Mouse (Mus musculus) midbrain, embryonic 11.5 days (tissue): Measurements from ENCODE around the gene Tesc. TPM values are rescaled to one million over a fixed set of nuclear protein-coding genes. Genes with fewer than 3 reads are reported as not detected.

ENCODE experiments used
- ATAC-seq: fragments of 200-750 bp; cut with Nextera tagmentation; 2 replicates; pipeline ENCODE4 v1.8.0; 2017; ENCODE audit warnings: moderate TSS enrichment, moderate library complexity; ENCODE audit not compliant: low FRiP score
- DNase-seq: peaks from one replicate; pipeline ENCODE4 v3.0.0; 2015; ENCODE audit warnings: low spot score; ENCODE audit errors: missing footprints
- H3K27ac ChIP-seq: fragments of 300-500 bp; sonication (generic); 2 replicates; pipeline ENCODE4 v1.5.1; 2014; ENCODE audit warnings: low read depth, low read length
- H3K27me3 ChIP-seq: fragments of 300-500 bp; sonication (generic); 2 replicates; pipeline ENCODE4 v1.6.1; 2014; ENCODE audit warnings: mild to moderate bottlenecking, low read length, moderate library complexity, mixed read lengths; ENCODE audit not compliant: control insufficient read depth, insufficient read depth
- H3K36me3 ChIP-seq: fragments of 300-500 bp; sonication (generic); 2 replicates; pipeline ENCODE4 v1.6.1; 2014; ENCODE audit warnings: mild to moderate bottlenecking, low read length, moderate library complexity, mixed read lengths; ENCODE audit not compliant: control insufficient read depth, insufficient read depth
- H3K4me1 ChIP-seq: fragments of 300-500 bp; sonication (generic); 2 replicates; pipeline ENCODE4 v1.6.1; 2014; ENCODE audit warnings: low read length; ENCODE audit not compliant: control insufficient read depth, insufficient read depth
- H3K4me2 ChIP-seq: fragments of 300-500 bp; sonication (generic); 2 replicates; pipeline ENCODE4 v1.6.1; 2014; ENCODE audit warnings: mild to moderate bottlenecking, moderate library complexity
- H3K4me3 ChIP-seq: fragments of 300-500 bp; sonication (generic); 2 replicates; pipeline ENCODE4 v1.5.1; 2014; ENCODE audit warnings: low read depth, low read length
- H3K9ac ChIP-seq: fragments of 300-500 bp; sonication (generic); 2 replicates; pipeline ENCODE4 v1.6.1; 2014; ENCODE audit warnings: low read length
- H3K9me3 ChIP-seq: fragments of 300-500 bp; sonication (generic); 2 replicates; pipeline ENCODE4 v1.6.1; 2016; ENCODE audit warnings: low read length; ENCODE audit not compliant: control insufficient read depth
- WGBS: fragments of 180-500 bp; shearing (Covaris S2); extraction: QIAGEN DNeasy Blood & Tissue Kit; methylation state at CpG from one replicate; pipeline ENCODE4 v1.1.7; 2014; 5-methylcytosine and 5-hydroxymethylcytosine counted together
- polyA plus RNA-seq: library from polyadenylated mRNA; unstranded; fragments of >200 nt; fragmentation: Nextera tagmentation; extraction: Ambion mirVana; gene quantifications from 2 replicates; pipeline ENCODE4 v1.2.1, GENCODE M21; 2014

The Tesc gene
- polyA plus RNA-seq, 1 experiment from 2014 or later, result 1.2 TPM

DNA sequence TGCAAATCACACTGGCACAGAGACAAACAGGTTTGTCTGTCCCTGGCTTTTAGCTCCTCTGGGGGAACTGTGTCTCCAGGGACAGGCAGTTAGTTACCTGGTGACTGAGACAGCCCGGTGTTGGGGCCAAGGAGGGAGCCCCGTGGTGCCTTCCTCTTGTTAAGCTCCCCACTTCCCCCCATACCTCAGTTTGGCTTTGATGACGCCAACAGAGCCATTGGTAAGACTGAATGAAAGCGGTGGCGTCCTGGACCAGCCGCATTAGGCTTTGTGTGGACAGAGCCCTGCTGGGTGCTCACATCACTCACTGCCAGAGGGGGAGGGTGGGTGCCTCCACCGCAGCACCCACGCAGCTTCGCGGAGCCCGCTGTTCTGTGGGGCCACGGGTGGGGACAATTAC is 1.7 kb upstream of the Tesc start:
- H3K27ac ChIP-seq, result no peak overlapping the region
- H3K4me1 ChIP-seq, result peaks cover 19% of the 10 kb centered on the region
- no peaks in the 10 kb centered on the region for H3K9me3 ChIP-seq
- ATAC-seq, result no peak
- no peak overlapping the region for H3K4me3 ChIP-seq
- peak; percentile 86 for DNase-seq
- H3K4me2 ChIP-seq, result no peak overlapping the region
- H3K27me3 ChIP-seq, result peaks cover 51% of the 10 kb centered on the region
- WGBS, result 4% methylated on average over 12 of the region's 12 CpGs
- no peaks in the 10 kb centered on the region for H3K36me3 ChIP-seq
- no peak overlapping the region for H3K9ac ChIP-seq

DNA sequence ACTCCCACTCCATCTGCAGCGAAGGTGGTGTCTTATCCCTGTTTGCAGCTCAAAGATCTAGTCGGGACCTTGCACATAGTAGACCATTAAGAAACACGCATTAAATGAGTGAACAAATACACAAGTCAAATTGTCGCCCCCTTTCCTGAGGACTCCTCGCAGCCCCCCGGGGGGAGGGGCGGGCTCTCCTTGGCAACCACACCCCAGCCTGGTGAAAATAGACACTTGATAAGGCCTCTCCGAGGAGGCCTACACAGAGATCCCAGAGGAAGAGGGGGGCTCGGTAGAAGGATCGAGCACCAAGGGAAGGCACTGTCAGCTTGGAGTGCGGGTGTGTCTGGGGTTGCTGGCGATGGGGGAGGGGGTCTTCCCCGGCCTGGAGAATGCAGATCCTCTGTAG is 1.2 kb upstream of the Tesc start:
- DNase-seq (peak; percentile 89), ATAC-seq (no peak)
- H3K4me1 ChIP-seq, result peaks cover 19% of the 10 kb centered on the region
- H3K4me2 ChIP-seq, result no peak overlapping the region
- H3K9me3 ChIP-seq, result no peaks in the 10 kb centered on the region
- no peak overlapping the region for H3K9ac ChIP-seq
- H3K36me3 ChIP-seq, result no peaks in the 10 kb centered on the region
- 1% methylated on average over 13 of the region's 13 CpGs for WGBS
- H3K27me3 ChIP-seq, result peaks cover 51% of the 10 kb centered on the region
- H3K4me3 ChIP-seq, result no peak overlapping the region
- H3K27ac ChIP-seq, result no peak overlapping the region

DNA sequence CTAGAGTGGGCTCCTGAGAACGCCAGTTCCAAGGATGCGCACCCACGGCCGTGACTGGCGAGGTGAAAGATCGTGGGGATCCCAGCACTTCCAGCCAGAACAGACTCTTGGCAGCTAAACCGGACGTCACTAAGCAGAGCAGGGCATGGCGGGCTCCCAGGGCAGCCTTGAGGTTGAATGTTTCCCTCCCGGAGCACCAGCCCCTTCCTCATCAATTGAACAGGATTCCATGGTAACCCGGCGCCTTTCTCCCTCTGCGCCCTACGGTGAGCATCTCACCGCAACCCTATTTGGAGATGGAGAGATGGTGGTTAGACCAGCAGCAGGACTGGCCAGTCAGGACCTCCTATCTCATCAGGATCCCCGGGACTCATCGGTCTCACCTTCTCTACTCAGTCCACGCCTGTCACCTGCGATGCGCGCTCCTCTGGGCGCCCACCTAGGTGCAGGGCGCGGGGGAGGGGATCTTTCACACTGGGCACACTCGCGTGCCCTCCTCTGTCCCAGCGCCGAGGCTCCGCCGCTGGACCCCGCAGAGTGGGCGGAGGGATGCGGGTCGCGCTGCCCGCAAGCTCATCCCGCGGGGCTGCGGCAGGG is 344 bp upstream of the Tesc start:
- H3K4me3 ChIP-seq, result peak overlapping the region; percentile 58
- H3K9me3 ChIP-seq, result no peaks in the 10 kb centered on the region
- H3K36me3 ChIP-seq, result no peaks in the 10 kb centered on the region
- H3K27me3 ChIP-seq, result peaks cover 51% of the 10 kb centered on the region
- no peak overlapping the region for H3K27ac ChIP-seq
- H3K4me2 ChIP-seq, result peak overlapping the region; percentile 97
- DNase-seq, result peak; percentile 93
- H3K9ac ChIP-seq, result peak overlapping the region; percentile 44; the same call in 1 of the 2 replicates
- peak; percentile 22; the same call in 1 of the 2 replicates for ATAC-seq
- H3K4me1 ChIP-seq, result peaks cover 19% of the 10 kb centered on the region
- WGBS, result under 1% methylated on average over 37 of the region's 39 CpGs

DNA sequence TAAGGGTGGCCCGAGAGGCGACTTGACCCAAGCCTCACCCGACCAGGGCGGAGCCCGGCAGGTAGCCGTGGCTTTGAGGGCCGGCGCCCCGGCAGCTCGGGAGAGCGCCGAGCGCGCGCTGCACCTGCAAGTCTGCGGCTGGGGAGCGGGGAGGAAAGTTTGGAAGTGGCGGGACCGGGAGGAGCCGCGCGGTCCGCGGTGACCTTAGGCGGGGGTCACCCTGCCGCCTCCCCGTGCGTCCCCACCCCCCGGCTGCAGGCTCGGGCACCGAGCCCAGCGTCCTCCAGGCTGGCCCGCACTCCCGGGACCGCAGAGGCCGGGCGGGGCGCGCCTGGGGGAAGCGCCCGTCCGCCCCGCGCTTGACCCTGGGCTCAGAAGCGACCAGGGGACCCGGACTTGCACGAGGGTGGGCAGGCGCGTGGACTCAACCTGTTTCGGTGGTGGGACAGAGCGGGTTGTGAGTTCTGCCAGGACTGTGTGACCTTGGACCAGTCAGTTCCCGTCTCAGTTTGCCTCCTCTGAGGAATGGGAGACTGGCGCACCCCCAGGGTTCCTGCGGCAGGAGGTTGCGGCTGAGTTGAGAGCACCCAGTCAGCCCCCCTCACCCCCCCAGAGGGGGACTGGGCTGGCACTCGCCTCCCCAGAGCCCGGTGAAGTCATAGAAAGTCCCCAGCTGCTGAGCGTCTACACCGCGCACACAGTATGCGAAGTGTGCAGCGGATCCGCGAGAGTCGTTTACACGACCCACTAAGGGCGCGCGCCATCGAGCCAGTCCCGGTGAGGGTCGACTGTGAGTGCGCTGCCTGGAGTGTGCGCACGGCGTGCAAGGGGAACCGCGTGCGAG is 870 bp downstream of the Tesc start:
- peak; percentile 30; the same call in 1 of the 2 replicates for ATAC-seq
- Histone ChIP-seq H3K36me3 (no peaks in the 10 kb centered on the region), H3K9ac (peak overlapping the region; percentile 44; the same call in 1 of the 2 replicates), H3K27ac (no peak overlapping the region), H3K4me1 (peaks cover 19% of the 10 kb centered on the region), H3K27me3 (peaks cover 51% of the 10 kb centered on the region), H3K9me3 (no peaks in the 10 kb centered on the region), H3K4me2 (peak overlapping the region; percentile 97), H3K4me3 (peak overlapping the region; percentile 58)
- peak; percentile 89 for DNase-seq
- 2% methylated on average over 79 of the region's 79 CpGs for WGBS

DNA sequence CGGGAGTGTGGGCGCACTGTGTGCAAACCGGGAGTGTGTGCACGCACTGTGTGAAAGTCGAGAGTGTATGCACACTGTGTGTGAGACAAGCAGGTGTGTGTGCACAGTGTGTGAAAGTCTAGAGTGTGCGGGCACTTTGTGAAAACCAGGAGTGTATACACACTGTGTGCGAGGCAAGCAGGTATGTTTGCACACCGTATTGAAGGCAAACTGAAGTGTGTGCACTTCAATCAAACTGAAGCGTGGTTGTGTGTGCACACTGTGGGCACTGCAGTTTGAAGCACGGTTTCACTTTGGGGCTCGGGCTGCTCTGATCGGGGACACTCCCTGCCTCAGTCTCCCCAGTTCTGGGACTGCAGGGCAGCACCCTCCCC is 1.5 kb downstream of the Tesc start:
- ATAC-seq, result no peak; the same call in 1 of the 2 replicates
- 7% methylated on average over 12 of the region's 12 CpGs for WGBS
- peaks cover 19% of the 10 kb centered on the region for H3K4me1 ChIP-seq

DNA sequence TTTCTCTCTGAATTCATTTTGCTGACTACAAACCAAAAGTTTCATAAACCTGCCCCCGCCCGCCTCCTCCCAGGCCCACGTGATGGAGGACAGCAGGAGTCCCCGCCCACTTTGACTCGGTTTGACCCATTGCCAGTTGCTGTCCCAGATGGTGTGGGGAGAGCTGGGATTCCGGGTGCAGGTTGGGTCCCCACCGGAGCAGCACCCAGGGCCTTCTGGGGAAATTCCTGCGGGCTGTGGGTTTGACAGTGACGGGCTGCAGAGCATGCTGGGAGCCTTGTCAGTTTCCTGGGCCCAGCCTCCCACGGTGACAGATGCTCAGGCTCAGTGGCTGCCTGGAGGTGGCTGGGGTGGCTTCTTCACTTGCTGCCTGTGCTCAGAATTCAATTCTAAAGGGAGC is 1.9 kb downstream of the Tesc start:
- H3K4me3 ChIP-seq, result peak overlapping the region; percentile 58
- H3K36me3 ChIP-seq, result no peaks in the 10 kb centered on the region
- peaks cover 19% of the 10 kb centered on the region for H3K4me1 ChIP-seq
- H3K4me2 ChIP-seq, result peak overlapping the region; percentile 31; the same call in 1 of the 2 replicates
- peaks cover 51% of the 10 kb centered on the region for H3K27me3 ChIP-seq
- H3K27ac ChIP-seq, result no peak overlapping the region
- no peaks in the 10 kb centered on the region for H3K9me3 ChIP-seq
- WGBS, result 3% methylated on average over 10 of the region's 10 CpGs
- DNase-seq, result no peak
- peak; percentile 8; the same call in 1 of the 2 replicates for ATAC-seq
- no peak overlapping the region for H3K9ac ChIP-seq

More for the DNA sequence above, 1.5 kb downstream of the Tesc start:
- DNase-seq, result no peak
- no peaks in the 10 kb centered on the region for H3K9me3 ChIP-seq
- no peak overlapping the region for H3K27ac ChIP-seq
- H3K36me3 ChIP-seq, result no peaks in the 10 kb centered on the region
- no peak overlapping the region for H3K9ac ChIP-seq
- H3K4me2 ChIP-seq, result peak overlapping the region; percentile 31
- H3K4me3 ChIP-seq, result peak overlapping the region; percentile 58
- H3K27me3 ChIP-seq, result peaks cover 51% of the 10 kb centered on the region

DNA sequence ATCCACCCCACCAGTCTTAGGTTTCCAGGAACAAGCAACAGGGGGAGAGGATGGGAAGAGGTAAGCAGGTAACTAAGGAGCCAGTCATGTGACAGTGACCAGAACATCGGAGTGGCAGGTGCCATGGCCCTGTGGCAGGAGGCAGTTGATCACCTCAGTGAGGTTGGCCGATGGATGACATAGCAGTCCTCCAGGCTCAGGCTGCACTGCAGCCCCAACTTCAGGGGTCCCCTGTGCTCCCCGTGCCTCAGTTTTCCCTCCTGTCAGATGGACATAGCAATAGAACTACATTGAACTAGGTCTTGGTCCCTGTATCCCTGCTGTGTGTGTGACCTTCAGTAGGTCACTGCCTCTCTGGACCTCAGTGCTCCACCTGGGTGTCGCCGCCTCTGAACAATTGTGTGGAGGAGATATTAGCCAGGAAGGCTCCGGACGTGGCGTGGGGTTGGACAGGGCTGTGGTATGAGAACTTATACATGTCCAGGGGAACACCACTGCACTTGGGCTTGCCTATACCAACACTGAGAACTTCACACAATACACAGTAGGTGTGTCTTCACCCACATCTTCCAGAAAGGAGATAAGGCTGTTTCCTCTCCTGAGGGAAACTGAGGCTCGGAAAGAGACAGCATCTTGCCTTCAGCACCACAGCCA is 2.6 kb downstream of the Tesc start:
- H3K9ac ChIP-seq, result no peak overlapping the region
- 86% methylated on average over 9 of the region's 9 CpGs for WGBS
- DNase-seq, result no peak
- no peak overlapping the region for H3K4me2 ChIP-seq
- peaks cover 51% of the 10 kb centered on the region for H3K27me3 ChIP-seq
- no peak for ATAC-seq
- H3K4me3 ChIP-seq, result no peak overlapping the region
- no peak overlapping the region for H3K27ac ChIP-seq
- no peaks in the 10 kb centered on the region for H3K9me3 ChIP-seq
- H3K36me3 ChIP-seq, result no peaks in the 10 kb centered on the region
- peaks cover 19% of the 10 kb centered on the region for H3K4me1 ChIP-seq

DNA sequence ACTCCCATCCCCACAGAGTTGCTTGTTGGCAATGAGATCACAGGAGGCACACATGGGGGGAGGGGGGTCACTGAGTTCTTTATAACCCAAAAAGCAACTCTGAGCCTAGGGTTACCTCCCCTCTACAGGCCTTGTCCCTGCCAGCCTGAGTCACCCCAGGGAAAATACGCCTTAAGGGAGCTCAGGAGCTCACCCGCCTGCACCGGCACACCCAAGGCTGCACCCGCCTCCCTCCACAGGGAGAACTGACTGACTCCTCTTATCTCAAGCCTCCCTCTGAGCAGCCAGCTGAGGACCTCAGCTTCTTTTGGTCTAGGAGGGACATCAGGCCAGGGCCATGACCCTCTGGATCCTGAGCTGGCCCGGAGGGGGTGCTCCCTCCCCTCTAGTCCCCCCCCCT is 3.5 kb downstream of the Tesc start:
- DNase-seq (no peak), ATAC-seq (no peak)
- no peak overlapping the region for H3K27ac ChIP-seq
- peaks cover 44% of the 10 kb centered on the region for H3K27me3 ChIP-seq
- no peak overlapping the region for H3K4me2 ChIP-seq
- H3K36me3 ChIP-seq, result no peaks in the 10 kb centered on the region
- H3K9me3 ChIP-seq, result no peaks in the 10 kb centered on the region
- WGBS, result 39% methylated on average over 5 of the region's 5 CpGs
- peaks cover 19% of the 10 kb centered on the region for H3K4me1 ChIP-seq
- H3K4me3 ChIP-seq, result no peak overlapping the region
- no peak overlapping the region for H3K9ac ChIP-seq

DNA sequence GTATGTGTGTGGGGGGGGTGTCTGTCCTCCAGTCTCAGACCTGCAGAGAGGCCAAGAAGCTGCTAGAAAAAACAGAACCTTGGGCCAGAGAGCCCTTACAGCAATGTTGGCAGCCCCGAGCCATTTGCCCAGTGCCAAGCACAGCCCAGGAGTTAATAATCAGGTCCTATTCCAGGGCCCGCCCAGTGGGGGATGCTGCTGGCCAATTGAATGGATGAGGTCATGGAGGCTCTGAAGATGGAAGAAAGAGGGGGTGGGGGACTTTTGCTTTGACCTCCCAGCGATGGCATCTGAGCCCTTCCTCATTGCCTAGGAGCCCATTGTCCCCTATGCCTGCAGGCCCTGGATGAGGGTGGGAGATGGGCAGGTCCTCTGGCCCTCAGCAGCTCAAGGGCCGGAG is 4.0 kb downstream of the Tesc start:
- Histone ChIP-seq H3K36me3 (no peaks in the 10 kb centered on the region), H3K27ac (no peak overlapping the region), H3K4me1 (peaks cover 19% of the 10 kb centered on the region), H3K9ac (no peak overlapping the region), H3K4me3 (no peak overlapping the region), H3K4me2 (no peak overlapping the region), H3K9me3 (no peaks in the 10 kb centered on the region), H3K27me3 (peaks cover 39% of the 10 kb centered on the region)
- ATAC-seq (no peak), DNase-seq (no peak)
- 44% methylated on average over 4 of the region's 4 CpGs for WGBS
